Mouse (Mus musculus): ENCODE results near the gene Zfp36l2.
"Not testable (repeated sequence)": the region's sequence is repeated elsewhere in the genome, so short reads cannot be mapped to it uniquely, and the experiment has no call there.

Zfp36l2 gene

DNA sequence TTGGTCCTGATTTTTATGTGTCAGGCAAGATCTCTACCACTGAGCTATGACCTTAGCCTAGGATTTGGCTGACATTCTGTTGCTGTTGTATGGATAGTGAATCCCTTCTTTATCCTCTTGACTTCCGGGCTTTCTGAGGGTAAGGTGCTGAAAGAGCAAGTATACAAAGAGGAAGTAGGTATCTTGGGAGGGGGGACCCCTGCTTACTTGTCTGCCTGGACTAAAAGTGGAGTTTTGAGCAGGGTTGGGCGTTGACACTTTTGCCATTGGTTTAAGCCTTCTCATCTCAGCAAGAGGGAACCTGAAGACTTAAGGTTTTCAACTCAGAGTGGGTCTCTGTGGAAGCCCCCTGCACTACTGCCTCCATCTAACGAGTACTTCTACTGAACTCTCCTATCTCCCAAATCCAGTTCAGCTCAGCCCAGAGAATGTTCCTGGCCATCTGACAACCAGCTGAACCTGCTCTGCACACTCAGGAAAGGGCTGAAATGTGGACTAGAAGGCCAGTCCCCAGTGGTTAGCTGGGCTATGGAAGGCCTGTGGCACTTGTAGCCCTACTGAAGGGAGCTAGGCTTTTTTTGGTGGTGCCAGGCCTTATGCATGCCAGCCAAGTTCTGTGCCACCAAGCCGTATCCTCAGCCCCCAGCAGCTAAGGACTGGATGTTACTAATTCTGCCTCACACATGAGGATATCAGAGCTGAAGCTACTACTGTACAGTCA, 6.7 kb upstream of the Zfp36l2 start:
- DNase-seq: no peak

DNA sequence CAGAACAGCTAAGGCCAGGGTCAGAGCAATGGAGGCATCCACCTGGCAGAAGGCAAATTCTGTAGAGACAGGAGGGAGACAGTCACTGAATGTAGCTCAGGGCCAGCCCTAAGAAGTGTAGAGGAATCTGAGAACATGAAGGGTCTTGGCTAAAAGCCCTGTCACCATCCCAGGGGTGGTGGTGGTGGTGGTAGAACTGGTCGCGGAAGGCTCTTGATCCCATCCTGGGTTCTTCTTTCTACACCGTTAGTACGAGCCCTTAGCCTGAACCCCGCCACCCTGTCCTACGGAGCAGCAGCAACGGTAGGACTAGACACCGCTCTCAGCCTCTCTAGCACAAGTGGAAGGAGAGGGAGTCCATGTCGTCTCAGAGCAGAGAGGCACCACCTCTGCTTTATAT, 5.7 kb upstream of the Zfp36l2 start:
- no peak for DNase-seq

DNA sequence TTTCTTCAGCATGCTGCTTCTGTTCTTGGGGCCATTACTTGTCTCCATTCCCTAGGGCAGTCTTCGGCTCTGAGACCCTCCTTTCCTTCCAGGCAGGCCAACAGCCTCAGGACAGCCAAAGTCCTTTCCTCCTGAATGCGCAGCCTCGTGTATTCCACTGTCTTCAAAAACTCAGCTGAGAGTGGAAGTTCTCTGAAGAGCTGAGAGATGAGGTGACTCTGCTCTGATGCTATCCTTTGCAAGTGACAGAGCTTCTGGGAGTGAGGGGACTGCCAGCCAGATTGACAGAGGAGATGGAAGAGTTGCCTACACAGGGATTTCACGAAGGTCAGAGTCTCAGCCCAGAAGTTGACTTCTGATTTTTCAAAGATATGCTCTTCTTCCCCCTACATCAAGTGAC, 4.2 kb upstream of the Zfp36l2 start:
- DNase-seq: no peak

DNA sequence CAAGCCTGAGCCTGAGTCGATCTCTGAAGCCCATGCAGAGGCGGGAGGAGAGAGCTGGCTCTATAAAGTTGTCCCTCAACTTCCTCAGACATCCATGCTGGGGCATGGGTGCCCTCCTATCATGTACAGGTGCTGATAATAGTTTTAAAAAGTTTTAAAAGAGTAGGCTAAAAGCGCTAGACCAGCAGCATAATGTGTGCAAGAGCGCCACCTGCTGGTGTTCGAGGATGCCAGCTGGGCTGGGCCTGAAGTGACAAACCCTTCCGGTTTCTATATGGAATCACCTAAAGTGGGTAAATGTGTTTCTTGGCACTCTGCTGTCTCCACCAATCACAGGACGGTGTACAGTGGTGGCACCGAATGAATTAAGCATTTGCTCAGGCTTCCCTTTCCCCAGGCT, 3.1 kb upstream of the Zfp36l2 start:
- DNase-seq: peak; percentile 88

DNA sequence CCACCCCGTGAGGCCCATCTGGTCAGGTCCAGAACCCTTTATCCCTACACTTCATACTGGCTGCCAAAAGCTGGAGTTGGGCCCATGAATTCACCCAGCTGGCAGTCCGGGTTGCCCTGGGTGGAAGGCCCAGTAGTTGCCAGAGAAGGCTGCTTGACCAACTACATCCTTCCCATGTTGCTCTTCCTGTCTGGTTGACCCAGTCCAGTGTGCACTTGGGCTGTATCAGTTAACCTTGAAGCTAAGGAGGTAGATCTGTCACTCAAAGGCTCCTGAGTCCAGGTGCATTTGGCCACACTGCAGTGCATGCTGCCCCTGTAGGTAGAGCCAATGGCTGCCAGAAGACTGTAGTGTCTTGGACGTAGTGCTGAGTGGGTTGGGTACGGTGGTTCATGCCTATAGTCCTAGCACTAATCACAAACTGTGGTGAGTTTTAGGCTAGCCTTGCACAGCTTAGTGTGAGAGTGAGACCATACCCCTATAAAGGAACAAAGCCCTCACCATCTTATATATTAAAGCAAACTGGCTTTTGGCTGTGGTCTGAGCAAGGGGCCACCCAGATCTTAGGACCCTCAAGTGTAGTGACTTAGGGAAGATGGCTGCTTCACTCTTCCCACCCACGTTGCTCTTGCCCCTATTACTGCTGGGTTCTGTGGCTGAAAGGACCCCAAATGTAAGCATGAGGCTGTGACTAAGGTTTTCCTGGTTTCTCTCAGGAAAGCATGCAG, 1.5 kb upstream of the Zfp36l2 start:
- no peak for DNase-seq

DNA sequence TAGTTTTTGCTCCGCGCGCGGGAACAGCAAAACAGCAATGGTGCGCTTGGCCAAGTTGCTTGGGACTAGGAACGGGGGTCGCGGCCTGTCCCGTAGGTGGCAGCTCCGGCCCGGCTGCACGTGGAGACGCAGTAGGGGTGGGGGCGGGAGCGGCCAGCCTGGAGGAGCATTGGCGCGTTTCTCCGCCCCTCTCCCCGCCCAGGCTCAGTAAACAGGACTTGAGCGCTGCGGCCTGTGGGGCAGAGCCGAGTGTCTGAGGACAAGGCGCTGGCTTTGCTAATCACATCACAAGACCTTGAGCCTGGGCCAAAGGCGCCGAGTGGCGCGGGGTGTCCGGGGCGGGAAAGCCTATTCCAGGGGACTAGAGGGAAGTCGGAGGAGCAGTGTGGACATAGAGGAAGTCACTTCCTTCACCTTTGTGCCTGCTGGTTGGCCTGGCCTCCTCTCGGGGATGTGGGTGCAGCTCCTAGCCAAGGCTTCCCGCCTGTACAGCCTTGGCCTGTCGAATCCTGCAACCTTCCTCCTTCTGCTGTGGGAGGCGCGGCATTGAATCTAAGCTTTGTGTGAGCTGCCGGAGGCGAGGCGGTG, 721 bp upstream of the Zfp36l2 start:
- peak; percentile 94 for DNase-seq

DNA sequence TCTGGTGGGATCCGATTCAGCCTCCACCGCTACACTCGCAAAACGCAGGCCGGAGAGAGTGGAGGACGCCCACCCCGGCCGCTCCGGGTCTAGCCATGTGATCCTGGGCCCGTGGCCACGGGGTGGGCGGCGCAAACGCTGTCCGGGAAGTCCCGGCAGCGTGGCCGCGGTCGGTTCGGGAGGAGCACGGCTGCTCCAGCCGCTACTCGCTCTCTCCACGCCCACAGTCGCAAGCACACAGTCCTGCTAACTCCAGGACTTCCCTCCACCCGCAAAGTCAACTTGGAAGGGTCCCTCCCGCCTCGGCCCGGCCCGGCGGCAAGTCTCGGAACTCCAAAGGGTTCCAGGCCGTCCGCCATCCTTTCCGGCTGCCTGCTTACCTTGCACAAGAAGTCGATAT, 483 bp downstream of the Zfp36l2 start:
- DNase-seq: not testable (repeated sequence)

DNA sequence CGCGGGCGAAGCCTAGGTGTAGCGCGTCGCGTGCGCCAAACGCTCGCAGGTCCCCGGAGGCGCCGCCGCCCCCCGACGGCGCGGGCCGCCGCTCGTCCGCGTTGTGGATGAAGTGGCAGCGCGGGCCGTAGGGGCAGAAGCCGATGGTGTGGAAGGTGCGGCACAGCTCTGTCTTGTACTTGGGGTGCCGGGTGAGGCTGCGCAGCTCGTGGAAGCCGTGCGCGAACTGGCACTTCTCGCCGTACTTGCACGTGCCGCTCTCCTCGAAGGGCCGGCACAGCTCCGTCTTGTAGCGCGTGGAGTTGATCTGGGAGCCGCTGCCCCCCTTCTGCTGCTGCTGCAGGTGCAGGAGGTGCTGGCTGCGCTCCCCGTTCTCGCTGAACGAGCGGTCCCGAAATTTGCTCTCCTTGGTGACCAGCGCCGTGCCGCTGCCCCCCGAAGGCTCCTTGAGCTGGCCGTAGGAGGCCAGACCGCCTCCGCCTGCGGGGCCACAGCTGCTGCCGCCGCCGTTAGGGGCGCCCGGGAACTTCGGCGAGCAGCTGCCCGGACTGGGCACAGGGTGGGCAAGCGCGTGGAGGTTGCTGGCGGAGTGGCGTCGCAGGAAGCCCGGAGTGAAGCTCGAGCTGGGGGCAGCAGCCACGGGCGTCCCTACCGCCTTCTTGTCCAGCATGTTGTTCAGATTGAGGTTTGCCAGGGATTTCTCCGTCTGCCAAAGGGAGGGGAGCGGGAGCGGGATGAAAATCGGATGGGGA, 1.1 kb downstream of the Zfp36l2 start:
- DNase-seq: peak; percentile 66

DNA sequence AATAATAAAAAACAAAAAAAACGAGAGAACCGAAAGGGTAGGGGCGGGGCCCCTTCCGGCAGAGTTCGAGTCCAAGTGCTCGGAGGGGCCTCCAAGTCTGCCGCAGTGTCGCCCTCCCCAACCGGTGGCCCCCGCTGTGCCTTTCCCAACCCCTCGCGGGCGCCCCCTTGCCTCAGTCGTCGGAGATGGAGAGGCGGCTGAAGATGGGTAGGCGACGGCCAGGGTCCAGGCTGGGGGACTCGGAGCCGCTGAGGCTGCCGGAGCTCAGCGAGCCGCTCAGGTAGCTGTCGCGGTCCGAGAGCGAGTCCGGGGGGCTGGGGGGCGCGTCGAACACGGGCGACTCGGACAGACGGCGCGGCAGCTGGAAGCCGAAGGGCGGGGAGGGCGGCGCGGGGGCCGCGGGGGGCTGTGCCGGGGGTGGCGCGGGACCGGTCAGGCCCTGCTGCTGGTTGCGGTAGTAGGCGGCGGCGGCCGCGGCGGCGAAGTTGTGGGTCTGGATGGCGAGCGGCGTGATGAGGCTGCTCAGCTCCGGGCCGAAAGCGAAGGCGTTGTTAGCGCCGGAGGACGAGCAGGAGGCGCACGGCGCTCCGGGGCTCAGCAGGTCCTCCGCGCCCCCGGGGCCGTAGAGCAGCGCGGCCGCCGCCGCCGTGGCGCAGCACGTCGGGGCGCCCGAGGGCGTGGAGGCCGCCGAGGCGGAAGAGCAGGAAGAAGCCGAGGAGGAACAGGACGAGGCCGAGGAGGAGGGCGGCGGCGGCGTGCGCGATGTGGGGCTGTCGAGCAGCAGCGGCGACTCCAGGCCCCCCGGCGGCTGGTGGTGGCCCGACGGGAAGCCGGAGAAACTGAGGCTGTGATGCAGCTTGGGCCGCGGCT, 1.9 kb downstream of the Zfp36l2 start:
- peak; percentile 87 for DNase-seq

DNA sequence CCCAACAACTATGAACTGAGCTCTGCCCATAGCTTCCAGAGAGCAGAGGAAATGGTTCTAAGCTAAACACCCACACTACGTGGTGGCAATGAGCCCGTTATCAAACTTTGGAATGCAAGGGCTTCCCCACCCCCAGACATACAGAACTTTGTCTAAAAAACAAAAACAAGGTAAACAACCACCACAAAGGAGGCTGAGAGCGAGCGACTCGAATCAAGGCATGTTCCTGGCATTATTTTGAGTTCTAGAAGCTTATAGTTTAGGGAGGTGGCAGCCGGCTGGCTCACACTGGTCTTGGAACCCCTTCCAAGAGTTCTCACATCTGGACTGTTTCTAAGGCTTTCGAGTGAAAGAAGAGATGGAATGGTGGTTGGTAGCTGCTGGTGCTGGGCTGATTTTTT, 2.7 kb downstream of the Zfp36l2 start:
- DNase-seq: peak; percentile 57

DNA sequence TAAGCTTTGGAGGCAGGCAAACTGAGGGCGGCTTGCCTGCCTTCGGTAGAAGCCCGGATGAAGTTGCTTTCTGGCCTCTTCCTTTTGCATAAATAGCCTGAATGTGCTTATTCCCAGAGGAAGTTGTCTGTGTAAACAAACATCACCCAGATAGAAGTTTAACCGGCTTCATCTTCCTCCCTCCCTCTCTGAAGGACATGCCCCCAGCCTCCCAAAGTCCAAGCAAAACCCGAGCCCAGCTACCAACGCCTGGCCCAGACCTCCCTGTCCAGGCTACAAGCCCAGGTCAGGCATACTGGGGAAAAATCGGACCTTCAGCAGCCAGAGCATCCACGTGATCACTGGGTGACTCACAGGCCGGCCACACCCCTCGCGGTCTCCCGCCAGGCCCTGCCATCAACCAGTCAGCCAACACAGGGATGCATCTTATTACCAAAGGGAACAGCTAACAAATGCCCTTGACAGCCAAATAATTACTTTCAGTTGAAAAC, 4.4 kb downstream of the Zfp36l2 start:
- DNase-seq: peak; percentile 93

DNA sequence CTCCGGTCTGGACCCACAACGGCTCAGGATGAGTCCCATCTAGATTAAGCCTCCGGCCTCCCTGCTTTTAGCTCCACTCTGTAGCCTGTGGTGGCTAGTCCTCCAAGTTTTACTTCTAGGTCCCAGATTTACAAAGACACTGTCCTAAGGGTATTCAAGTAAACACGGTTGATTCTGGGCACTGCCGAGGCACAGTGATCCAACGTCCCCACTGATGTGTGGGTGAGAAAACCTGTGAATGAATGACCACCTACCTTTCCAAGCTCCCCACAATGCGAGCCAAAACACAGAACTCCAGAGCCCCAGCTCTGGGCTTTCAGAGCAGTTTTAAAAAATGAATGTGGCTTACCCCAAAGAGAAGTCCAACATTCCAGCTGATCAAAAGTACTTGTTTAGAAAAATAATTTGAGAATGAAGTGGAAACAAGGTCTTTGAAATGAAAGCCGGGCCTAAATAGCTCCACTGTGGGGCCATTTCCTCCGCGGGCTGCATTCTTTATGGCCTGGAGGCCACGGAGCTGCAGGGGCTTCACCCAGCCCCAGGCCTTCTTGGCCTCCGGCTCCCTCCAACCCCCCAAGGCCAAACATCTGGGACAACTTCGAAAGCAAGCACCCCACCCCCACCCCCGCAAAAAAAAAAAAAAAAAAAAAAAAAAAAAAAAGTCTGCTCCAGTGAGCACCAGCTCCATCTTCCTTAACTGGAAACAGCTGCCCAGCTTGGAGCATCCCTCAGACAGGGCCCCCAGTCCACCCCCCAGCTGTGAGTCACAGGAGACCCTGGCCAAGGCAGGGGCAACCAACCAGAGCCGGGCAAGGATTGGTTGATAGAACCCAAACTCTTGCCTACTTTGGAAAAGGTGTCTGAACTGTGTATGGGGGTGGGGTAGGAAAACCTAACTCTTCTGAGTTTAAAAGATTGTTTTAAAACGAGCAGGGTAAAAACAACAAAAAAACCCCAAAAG, 5.2 kb downstream of the Zfp36l2 start:
- DNase-seq: peak; percentile 51

DNA sequence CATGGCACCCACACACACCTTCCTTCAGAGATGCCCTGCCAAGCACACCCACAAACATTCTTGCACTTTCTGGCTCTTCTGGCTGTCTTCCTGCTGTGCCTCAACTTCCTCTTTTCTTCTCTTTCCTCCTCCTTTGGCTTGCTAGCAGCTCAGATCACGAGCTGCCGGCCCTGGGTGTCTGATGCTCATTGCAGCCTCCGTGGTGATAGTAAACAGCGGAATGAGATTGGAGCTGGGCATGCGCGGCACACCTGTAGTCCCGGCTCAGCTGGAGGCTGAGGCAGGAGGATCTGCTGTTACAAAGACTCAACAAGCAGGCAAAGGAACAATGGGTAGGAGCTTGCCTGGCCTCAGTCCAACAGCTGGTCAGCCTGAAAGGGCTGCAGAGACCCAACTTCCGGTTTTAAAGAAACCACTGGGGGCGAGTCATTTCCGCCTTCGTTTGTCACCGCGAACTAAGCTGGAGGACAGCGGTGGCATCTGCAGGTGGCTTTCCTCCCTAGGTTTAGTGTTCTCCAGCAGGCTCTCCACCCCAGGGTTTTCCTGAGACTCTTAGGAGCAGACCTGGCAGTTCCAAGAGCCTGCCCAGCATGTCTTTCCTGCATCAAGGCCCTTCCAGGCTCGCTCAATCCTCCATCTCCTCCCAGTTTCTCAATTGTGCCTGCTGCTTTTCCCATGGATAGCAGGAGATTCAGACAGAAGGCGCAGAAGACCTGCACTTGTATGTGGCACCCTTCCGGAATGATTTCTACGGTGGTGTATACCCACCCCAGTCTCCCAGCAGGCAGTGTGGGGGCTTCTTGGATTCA, 6.0 kb downstream of the Zfp36l2 start:
- peak; percentile 71 for DNase-seq

DNA sequence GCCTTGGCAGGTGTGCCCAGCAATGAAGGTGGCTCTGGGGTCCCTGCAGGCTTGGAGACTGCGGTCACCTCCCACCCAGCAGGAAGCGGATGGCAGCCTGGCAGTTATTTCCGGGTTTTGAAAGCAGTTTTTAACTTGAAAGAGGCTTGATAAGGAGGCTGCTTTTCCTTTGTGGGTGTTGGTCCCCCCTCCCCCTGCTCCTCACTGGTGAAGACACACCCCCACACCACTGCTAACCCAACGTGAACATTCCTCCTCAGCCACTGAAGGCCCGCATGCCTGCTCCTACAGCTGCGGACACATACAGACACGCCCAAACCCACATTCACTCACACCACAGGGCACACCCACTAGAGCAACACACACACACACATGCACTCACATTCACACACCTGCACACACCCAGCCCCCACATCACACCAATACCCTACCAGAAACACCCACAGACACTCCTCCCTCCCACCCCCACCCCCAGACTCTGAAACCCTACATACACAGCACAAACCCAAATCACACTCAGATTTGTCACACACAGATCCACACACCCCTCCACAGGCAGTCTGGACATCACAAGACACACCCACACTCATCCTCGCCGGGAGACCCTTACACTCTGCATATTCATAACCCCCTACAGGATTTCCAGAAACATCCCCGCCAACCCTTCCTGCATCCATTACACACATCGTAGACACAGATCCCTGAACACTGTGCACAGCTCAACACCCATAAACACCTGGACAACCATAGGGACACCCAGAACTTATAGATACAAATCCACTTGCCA, 6.8 kb downstream of the Zfp36l2 start:
- peak; percentile 76 for DNase-seq

DNA sequence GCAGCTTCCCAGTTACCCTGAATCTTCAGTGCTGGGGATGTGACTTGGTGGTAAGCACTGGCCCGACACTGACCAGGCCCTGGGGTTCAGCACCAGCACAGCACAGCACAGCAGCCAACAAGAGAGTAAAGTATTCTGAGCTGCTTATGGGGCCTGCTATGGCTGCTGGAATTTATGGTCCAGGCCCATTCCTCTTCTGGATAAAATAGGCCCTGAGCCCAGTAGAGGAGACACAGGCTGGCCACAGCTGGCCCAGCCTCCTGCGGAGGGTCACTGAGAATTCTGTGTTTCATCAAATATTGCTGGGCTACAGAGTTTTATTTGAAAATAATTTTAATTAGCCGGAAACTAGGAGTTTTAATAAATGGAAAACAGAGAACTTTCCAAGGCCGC, 7.8 kb downstream of the Zfp36l2 start:
- DNase-seq: no peak

DNA sequence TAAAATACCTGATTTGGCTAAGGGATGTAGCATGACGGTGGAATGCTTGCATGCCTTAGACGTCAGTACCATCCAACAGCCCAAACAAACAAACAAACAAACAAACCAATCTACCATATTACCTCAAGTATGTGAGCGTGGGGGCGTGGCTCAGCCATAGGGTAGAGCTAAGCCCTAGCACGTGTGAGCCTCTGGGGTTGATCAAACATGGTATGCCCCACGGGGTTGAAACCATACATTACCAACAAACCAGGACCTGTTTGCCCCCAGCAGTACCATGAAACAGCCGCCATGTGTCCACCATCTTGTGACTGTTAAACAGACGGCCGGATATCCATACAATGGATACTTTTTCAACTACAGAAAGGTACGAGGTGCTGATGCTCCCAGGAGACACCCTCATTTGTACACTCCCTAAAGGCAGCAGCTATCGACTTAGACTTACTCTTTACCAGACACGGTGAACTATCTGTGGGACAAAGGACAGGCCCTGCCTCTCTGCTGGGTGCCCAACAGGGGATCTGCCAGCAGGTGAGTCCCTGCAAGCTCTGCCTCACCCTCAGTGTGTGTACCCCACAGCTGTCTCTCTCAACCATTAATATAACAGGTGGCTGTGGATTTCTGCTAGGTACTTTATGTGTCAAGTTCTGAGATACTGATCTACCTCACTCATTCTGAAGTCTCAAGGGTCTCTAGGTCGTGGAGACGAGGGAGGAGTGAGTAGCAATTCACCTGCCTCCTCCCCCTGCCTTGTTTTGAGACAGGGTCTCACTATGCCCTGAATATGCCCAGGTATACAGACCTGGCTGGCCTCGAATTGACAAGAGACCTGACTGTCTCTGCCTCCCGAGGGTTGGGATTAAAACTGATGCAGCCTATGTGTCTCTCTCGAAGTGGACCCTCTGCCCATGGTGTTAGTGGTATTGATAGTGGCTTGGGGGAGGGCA, 8.4 kb downstream of the Zfp36l2 start:
- DNase-seq: peak; percentile 4

DNA sequence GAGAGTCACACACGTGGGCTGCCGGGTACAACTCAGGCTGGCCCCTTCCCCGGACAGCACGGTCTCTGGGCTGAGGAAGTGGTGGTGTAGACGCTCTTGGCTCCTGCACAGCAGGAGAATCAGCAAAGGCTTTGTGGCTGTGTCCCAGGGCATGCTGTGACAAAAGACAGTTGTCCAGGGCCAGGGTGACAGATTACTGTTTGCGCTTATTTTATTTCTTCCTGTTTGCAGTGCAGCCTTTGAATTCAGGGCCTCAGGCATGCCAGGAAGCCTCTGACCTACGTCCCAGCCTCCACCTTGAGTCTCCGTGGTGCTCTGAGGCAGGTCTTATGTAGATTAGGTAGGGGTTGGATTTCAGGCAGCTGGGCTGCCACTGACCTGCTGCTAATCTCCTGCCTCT, 10.3 kb downstream of the Zfp36l2 start:
- peak; percentile 13 for DNase-seq

DNA sequence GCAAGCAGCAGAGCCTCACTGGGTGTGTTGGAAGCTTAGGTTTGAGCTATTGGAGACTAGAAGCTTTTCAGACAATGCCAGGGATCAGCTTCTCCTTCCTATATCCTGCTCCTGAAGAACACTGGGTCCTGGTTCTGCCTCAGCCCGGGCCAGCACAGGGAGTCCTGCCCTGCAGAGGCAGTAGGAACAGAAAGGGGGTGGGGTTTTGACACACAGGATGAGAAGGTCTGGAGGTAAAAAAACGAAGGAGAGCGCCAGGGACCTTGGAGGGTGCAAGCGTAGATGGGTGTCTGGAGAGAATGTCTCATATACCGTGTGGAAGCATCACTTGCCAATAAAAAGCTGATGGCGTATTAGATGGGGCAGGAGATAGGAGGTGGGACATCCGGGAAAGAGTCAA, 11.3 kb downstream of the Zfp36l2 start:
- DNase-seq: peak; percentile 1

Data from liver (tissue).